Mouse (Mus musculus) intestine, postnatal 0 days (tissue): ENCODE measurements around the gene Prtn3. TPM values are rescaled to one million over a fixed set of nuclear protein-coding genes. Genes with fewer than 3 reads are reported as not detected.

Experiments
- ATAC-seq: fragments of 200-750 bp; cut with Nextera tagmentation; 2 replicates; pipeline ENCODE4 v1.8.0; 2017; ENCODE audit warnings: mild to moderate bottlenecking, moderate TSS enrichment, moderate library complexity
- H3K27ac ChIP-seq: fragments of 300-500 bp; sonication (generic); 2 replicates; pipeline ENCODE4 v1.5.1; 2014; ENCODE audit warnings: mild to moderate bottlenecking, low read depth, low read length, moderate library complexity
- H3K27me3 ChIP-seq: fragments of 300-500 bp; sonication (generic); replicated peaks from 2 replicates; pipeline ENCODE4 v1.6.1; 2014; ENCODE audit warnings: low read length, mixed read lengths; ENCODE audit not compliant: control insufficient read depth, insufficient read depth
- H3K36me3 ChIP-seq: fragments of 300-500 bp; sonication (generic); 2 replicates; pipeline ENCODE4 v1.6.1; 2014; ENCODE audit warnings: mild to moderate bottlenecking, moderate library complexity; ENCODE audit not compliant: control insufficient read depth, insufficient read depth
- H3K4me1 ChIP-seq: fragments of 300-500 bp; sonication (generic); replicated peaks from 2 replicates; pipeline ENCODE4 v1.6.1; 2014; ENCODE audit warnings: antibody characterized with exemption, low read length, mixed read lengths; ENCODE audit not compliant: control insufficient read depth, insufficient read depth
- H3K4me2 ChIP-seq: fragments of 300-500 bp; sonication (generic); replicated peaks from 2 replicates; pipeline ENCODE4 v1.6.1; 2014; ENCODE audit warnings: low read depth, mild to moderate bottlenecking, moderate library complexity
- H3K4me3 ChIP-seq: fragments of 300-500 bp; sonication (generic); 2 replicates; pipeline ENCODE4 v1.5.1; 2014; ENCODE audit warnings: low read depth, low read length
- H3K9ac ChIP-seq: fragments of 300-500 bp; sonication (generic); 2 replicates; pipeline ENCODE4 v1.6.1; 2014; ENCODE audit warnings: mild to moderate bottlenecking, low read depth, low read length
- H3K9me3 ChIP-seq: fragments of 300-500 bp; sonication (generic); 2 replicates; pipeline ENCODE4 v1.6.1; 2016; ENCODE audit warnings: mixed run types; ENCODE audit not compliant: control insufficient read depth
- CTCF ChIP-seq: sonication (generic); IDR thresholded peaks from 2 replicates; pipeline ENCODE4 v1.5.1; 2016; ENCODE audit warnings: low read depth, mild to moderate bottlenecking, control low read depth, antibody characterized with exemption, moderate library complexity
- WGBS: fragments of 180-500 bp; shearing (Covaris S2); extraction: QIAGEN DNeasy Blood & Tissue Kit; methylation state at CpG from one replicate; pipeline ENCODE4 v1.1.7; 2014; 5-methylcytosine and 5-hydroxymethylcytosine counted together
- polyA plus RNA-seq: library from polyadenylated mRNA; unstranded; fragments of >200 nt; fragmentation: Nextera tagmentation; extraction: Ambion mirVana; gene quantifications from 2 replicates; pipeline ENCODE4 v1.2.1, GENCODE M21; 2015

Prtn3 gene
- polyA plus RNA-seq, 1 experiment from 2014 or later, result 1.1 TPM

DNA sequence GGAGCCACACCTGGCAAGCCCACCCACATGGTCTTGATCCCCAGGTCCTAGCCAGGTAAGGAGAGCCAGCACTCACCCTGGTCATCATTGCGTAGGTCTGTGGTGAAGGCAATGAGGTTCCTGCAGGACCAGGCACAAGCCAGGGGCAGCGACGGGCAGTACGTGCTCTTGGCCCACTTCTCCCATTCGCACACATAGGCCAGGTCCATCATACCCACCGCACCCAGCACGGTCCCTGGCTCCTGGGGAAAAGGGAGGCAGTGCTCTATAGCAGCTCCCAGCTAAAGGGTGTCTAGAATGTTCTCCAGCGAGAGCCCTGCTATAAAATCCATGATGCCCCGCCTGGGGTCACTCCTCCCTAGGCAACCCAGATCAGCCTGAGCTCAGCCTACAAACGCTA lies 33.1 kb downstream of the Prtn3 start:
- no peak overlapping the region for H3K4me2 ChIP-seq
- no peaks in the 10 kb centered on the region for H3K9me3 ChIP-seq
- H3K4me3 ChIP-seq, result no peak overlapping the region
- no peak overlapping the region for H3K9ac ChIP-seq
- H3K27ac ChIP-seq, result no peak overlapping the region
- no peaks in the 10 kb centered on the region for H3K27me3 ChIP-seq
- no peak for ATAC-seq
- H3K4me1 ChIP-seq, result no peaks in the 10 kb centered on the region
- TF ChIP-seq CTCF, result no peak
- H3K36me3 ChIP-seq, result peaks cover 42% of the 10 kb centered on the region
- WGBS, result 89% methylated on average over 10 of the region's 10 CpGs

DNA sequence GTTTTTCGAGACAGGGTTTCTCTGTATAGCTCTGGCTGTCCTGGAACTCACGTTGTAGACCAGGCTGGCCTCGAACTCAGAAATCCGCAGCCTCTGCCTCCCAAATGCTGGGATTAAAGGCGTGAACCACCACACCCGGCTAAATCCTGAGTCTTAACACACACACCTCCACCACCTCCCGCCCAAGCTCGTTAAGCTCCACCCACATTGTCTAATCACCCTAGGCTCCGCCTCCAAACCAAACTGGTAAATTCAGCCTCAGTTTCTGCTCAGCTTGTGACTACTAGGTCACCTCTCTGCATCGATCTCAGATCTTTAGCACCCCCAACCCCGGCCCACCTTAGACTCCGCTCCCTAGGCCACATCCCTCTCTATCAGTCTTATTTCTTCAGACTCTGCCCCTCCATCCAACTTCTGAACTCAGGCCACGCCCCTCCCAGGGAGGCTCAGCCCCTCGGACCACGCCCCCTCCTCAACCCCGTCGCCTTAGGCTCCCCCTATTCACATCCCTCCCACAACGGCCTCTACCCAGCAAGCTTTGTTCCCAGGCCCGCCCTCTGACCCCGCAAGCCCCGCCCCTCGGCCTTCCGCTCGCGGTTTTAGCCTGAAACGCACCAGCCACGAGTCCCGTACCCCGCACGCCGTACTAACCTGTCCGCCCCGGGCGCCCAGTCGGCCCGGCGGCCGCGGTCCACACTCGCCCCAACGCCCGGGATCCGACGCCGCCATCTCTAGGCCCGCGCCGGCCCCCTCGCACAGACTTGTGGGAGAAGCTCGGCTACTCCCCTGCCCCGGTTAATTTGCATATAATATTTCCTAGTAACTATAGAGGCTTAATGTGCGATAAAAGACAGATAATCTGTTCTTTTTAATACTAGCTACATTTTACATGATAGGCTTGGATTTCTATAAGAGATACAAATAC lies 34.2 kb downstream of the Prtn3 start, which contains the start of gene Med16:
Med16 (minus strand) TSS at position 757 of the 925 bp plus-strand sequence.
- peak; percentile 97 for ATAC-seq
- no peaks in the 10 kb centered on the region for H3K9me3 ChIP-seq
- peaks cover 34% of the 10 kb centered on the region for H3K36me3 ChIP-seq
- 1% methylated on average over 52 of the region's 52 CpGs for WGBS
- H3K27me3 ChIP-seq, result no peaks in the 10 kb centered on the region
- no peaks in the 10 kb centered on the region for H3K4me1 ChIP-seq
- peak within 1 kb of the TSS; percentile 89 for H3K9ac ChIP-seq
- H3K4me2 ChIP-seq, result peak within 1 kb of the TSS; percentile 60
- TF ChIP-seq CTCF, result no peak
- H3K27ac ChIP-seq, result peak within 1 kb of the TSS; percentile 96
- peak within 1 kb of the TSS; percentile 82 for H3K4me3 ChIP-seq

DNA sequence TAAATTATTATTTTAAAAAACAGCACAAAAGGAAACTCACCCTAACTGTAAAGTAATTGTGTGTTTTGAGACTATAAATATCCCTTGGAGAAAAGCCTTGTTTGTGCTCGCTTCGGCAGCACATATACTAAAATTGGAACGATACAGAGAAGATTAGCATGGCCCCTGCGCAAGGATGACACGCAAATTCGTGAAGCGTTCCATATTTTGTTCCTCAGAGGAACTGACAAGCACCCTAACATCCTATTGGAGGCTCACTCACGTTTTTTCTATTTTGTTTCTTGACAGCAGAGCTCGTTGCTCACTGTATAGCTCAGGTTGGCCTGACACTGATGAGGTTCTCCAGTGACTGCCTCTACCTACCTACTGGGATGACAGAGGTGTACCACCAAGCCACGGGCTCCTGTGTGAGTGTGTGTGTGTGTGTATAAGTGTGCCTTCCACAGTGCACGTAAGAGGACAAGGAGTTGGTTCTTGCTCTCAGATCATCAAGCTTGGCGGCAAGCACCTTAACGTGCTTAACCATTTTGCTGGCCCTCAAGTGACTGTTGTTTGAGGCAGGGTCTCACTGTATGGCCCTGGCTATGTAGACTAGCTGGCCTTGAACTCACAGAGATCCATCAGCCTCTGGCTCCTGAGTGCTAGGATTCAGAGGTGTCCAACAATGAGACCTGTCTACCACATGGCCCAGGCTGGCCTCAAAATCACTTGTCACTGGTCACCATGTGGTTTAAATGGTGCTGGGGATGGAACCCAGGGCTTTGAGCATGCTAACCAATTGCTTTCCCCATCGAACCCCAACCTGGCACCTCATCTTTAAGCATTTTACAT lies 35.0 kb downstream of the Prtn3 start:
- WGBS, result 25% methylated on average over 14 of the region's 14 CpGs
- peak; percentile 16; the same call in 1 of the 2 replicates for ATAC-seq
- Histone ChIP-seq H3K27me3 (no peaks in the 10 kb centered on the region), H3K36me3 (peaks cover 29% of the 10 kb centered on the region), H3K4me2 (peak overlapping the region; percentile 60), H3K4me3 (peak overlapping the region; percentile 82), H3K27ac (peak overlapping the region; percentile 96), H3K4me1 (no peaks in the 10 kb centered on the region), H3K9ac (peak overlapping the region; percentile 89), H3K9me3 (no peaks in the 10 kb centered on the region)
- TF ChIP-seq CTCF, result no peak

DNA sequence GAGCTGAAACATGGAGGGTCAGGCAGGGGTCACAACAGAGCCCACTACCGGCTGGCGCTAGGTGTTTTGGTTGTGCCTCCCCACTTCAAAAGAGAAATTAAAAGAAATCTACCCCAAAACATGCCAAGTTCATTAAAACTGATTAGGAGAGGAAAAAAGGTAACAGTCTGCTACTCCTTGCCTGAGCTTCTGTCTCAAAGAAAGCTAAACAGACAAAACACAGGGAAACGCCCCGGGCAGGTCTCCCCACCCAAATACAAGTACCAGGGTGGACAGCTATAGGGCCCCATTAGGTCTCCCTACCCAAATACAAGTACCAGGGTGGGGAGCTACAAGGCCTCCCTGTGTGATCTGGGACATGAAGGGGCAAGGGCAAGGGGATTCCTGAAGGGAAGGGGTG lies 36.3 kb downstream of the Prtn3 start, which contains the start of gene Gm26602:
Gm26602 (plus strand) TSS at position 301 of the 400 bp plus-strand sequence.
- no peaks in the 10 kb centered on the region for H3K27me3 ChIP-seq
- H3K9ac ChIP-seq, result no peak within 1 kb of the TSS
- H3K27ac ChIP-seq, result peak within 1 kb of the TSS; percentile 71; the same call in 1 of the 2 replicates

DNA sequence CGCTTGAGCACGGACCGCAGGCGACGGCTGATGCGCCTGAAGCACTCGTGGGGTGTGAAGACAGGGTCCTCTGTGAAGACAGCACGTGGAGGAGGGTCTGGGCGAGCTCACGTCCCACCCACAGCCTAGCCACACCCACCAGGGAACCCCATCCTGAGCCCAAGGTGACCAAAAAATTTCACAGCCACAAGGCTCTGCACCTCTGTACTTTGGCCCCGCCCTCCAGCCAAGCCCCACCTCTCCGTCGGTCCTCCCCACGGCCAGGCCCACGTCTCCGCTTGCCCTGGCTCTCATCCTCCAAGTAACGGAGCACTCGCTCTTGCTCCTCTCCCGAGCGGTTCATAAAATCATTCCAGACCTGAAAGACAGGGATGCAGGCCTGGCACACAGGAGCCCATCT lies 38.1 kb downstream of the Prtn3 start:
- no peak for TF ChIP-seq CTCF
- no peak for ATAC-seq
- H3K4me1 ChIP-seq, result 0 out of 2 replicates have a peak, but pooled peaks cover 7% of the 10 kb centered on the region
- no peak overlapping the region for H3K4me3 ChIP-seq
- WGBS, result 75% methylated on average over 20 of the region's 20 CpGs
- no peak overlapping the region for H3K9ac ChIP-seq
- no peak overlapping the region for H3K27ac ChIP-seq
- H3K9me3 ChIP-seq, result no peaks in the 10 kb centered on the region
- no peak overlapping the region for H3K4me2 ChIP-seq
- H3K27me3 ChIP-seq, result no peaks in the 10 kb centered on the region
- peaks cover 7% of the 10 kb centered on the region for H3K36me3 ChIP-seq

More for the DNA sequence above, 36.3 kb downstream of the Prtn3 start, which contains the start of gene Gm26602:
- H3K9me3 ChIP-seq, result no peaks in the 10 kb centered on the region
- no peak for ATAC-seq
- H3K4me1 ChIP-seq, result no peaks in the 10 kb centered on the region
- H3K4me2 ChIP-seq, result no peak within 1 kb of the TSS
- peaks cover 21% of the 10 kb centered on the region for H3K36me3 ChIP-seq
- no peak for TF ChIP-seq CTCF
- WGBS, result 100% methylated on average over 4 of the region's 4 CpGs
- no peak within 1 kb of the TSS for H3K4me3 ChIP-seq
